Mouse (Mus musculus) megakaryocyte progenitor cell, adult 5-6 weeks (primary cell): ENCODE measurements at regions not wholly inside any gene's neighbourhood (a gene's known extent, or its start where the extent isn't known, plus 50 kb on each side); places are given as distances from the start of the nearest gene placed in this dataset.

Experiments
- ATAC-seq: replicated peaks from 2 replicates; pipeline ENCODE4 v1.8.0; 2016; ENCODE audit warnings: mild to moderate bottlenecking, moderate TSS enrichment, inconsistent platforms; ENCODE audit not compliant: poor library complexity

DNA sequence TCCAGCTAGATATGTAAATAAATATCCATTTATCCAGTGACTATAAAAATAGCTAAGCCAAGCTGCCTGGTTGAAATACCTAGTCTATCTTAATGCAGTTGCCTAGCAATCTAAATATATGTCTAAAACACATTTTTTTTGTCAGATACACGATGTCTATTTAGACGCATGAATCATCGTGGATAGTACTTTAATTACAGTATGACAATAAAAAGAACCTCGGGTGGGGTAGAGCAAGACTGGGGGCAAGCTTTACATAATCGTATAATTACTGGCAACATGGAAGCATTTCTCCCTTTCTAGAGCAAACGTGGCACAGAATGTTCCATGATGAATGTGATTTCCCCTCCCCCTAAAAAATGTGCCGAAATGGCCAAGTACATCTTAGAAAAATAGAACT, 180.4 kb downstream of the Gm19935 start:
- no peak for ATAC-seq

DNA sequence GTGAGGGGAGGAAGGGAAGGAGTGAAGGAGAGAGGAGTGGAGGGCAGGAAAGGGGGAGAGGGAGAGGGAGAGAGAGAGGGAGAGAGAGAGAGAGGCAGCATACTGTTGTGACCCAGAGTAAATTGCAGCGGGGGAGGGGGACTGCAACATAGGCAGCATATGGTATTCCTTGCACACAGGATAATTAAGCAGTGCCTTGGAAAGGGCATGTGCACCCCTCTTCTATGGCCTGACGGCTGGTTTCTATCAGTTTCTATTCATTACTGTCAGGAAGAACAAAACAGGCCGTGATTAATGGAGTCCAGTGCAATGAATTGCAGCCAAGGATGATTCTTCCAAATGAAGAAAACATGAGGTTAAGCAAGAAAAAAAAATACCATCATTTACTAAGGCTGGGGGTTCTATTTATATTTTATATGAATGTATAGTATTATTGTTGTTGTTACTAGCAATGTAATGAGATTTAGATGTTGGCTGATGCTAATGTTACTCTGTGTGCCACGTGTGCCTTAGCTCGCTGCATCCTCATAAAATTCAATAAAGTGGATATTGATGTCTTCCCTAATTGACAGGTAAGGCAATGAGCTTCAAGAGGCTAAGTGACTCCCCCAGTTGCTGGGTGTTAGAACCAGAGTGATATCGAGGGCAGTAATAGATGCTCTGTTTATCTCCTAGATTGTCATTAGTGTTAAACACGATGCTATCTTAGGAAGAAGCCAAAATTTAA, 181.3 kb downstream of the Gm19935 start:
- no peak for ATAC-seq

DNA sequence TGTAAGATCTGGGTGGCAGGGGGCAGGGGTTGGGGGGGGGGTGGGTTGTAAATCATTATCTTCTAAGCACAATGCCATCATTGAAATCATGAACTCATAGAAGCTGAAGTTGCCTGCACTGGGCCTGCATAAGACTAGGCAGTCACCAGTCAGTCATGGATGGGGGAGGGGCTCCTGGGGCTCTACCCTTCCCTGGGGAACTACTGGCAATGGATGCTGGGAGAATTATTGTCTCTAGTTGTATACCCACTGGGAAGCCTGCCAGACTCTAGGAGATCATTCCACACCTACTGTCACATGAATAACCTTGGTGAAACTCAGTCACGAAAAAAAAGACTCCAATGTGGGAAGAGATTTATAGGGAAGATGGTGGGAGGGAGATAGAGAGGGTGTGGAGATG, 186.4 kb downstream of the Gm19935 start:
- no peak for ATAC-seq

DNA sequence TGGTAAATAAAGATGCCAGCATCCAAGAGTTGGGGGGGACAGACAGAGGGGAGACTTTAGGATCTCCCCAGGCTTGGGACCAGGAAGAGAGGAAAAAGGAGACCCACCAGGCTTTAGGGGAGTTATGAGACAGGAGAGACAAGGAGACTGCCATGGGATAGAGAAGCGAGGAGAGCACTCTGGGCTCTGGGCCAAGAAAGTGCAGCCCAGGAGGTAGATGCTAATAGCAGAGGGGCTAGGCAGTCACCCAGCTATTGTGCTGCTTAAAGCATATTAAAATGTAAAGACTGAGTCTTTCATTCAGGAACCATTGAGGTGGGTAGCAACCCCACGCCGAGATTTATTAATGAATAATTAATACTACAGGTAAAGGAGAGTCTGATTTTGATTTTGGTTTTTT, 208.8 kb downstream of the Gm19935 start:
- no peak for ATAC-seq

DNA sequence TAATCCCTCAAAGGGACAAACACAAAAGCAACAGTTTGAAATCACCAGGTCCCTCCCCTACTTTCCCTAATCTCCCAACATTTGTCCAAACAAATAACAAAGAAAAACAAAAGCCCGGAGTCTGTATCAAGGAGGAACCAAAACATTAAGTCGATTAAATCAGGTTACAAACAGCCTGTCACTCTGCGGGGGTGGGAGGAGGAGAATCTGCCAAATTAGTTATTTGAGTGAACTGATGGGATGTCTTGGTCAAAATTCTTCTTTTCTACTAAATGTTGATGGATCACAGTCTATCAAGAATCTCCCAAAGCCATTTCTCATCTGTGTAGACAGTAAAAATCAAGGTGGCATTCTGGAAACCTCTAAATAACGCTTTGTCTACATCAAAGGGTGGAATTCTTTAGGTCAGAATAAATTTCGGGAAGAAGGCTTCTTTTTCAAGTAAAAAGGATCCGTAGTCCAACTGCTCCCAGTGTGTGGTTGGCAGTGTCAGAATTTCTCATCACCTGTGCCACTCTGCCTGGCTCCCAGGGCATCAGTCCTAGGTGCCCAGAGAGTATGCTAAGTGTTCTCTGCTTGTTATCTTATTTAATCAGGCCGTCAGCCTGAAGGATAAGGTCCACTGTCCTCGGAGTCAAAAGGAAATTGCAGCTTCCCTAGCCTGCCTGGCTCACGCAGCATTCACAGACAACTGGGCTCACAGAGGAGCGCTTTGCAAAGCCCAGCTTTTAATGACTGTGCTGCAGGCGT, 216.1 kb downstream of the Gm19935 start:
- no peak for ATAC-seq

DNA sequence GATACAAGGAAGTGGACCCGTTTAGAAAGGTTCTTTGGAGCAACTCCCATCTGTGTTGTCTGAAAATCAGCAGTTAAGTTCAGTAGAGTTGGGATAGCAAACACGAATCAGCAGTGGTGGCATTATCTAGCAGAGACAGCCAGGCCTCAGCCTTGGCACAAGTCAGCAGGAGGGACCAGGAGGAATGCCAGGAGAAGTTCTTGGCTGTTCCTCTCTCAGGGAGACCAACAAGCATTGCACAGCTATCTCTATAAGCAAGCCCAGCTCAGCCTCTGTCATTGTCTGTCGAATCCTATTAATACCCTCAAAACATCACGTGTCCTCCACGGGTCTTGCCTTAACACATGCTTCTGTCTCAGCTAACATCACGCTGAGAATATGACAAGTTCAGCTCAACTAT, 219.8 kb downstream of the Gm19935 start:
- ATAC-seq = no peak

DNA sequence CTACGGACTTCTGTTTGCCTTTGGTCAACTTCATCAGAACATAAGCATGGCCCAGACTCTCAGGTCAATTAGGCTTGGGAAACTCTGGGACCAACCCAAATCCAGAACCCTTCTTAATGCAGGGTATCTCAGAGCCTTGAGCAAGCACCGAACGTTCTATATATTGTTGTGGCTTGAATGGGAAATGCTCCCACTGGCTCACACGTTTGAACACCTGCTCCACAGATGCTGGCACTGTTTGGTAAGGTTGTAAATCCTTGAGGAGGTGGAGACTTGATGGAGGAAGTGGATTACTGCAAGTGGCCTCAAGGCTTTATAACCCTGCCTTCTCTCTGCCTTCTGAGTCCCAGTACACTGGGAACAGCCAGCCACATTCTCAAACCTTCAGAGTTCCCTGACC, 231.3 kb upstream of the Tox3 start:
- ATAC-seq = no peak

DNA sequence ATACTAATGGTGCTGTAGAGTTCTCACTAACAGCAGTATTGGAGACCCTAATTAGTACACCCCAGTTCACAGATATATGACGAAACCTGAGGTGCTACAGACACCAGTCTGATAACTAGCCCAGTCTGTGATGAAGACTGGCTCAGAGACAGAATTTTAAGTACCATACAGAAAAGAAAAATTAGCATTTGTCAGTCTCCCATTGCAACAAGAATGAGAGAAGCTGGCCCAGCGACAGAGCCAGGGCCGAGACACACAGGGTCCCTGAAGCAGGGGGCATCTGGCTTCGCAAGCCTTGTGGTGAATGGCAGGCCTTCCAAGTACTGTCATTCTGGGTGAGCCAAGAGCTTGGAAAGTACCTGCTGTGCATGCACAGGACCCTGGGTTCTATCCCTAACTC, 228.8 kb upstream of the Tox3 start:
- ATAC-seq = no peak

DNA sequence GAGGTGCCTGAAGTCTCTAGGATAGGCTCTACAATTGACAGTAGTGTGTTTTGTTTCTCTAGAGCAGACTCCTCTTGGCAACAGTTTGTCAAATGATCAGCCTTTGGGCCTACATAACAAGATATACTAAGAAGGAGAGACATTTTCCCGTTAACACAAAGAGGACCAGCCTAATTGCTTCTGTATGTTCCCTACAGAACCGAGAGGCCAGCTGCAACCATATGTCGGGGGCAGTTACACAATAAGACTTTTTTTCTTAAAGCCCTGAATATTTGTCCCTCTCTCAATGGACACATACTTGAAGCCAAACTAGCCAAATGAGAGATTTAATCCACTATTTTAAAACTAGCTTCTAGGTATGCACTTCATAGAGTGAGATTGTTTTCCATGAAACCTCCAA, 226.5 kb upstream of the Tox3 start:
- no peak for ATAC-seq

DNA sequence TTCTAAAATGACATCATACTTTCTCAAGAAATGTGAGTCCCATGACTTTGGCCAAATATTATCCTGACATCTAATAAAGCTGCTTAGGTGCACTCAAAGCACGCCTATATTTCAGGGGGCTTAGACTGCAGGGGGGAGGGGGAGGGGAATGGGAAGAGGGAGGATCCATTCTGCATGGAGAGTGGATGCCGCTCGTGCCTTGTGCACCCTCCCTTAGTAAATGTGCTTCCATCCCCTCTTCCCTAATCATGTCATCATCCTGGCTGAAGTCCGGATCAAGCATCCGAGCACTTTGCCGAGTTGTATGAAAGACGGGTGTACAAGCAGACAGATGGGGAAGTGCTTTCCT, 207.9 kb upstream of the Tox3 start:
- no peak for ATAC-seq

DNA sequence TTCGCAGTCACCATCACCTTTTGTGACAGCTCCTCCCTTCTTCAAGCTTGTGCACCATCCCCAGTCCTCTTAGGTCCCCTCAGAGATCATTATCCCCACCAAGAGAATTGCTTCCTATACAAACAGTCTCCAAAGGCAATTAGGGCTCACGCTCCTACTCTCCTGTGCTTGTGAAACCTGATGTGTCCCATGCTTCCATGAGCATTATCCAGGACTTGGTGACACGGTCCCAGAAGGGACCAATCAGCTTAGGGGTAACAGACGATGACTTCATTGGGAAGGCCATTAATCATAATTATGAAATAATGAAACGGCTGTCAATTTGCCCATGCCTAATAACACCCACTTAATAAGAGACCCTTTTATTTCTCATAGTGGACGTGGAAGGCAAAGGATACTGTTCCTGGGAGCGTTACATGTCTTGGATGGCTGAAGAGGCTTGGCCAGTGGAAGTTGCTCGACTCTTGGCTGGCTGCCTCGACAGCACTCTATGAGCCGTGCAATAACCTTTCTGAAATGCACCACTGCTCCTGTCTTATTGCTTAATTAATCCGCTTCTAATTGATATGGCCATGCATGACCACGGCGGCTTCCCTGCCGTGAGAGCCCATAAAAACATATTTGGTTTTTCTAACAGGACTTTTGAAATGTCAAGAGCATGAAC, 207.4 kb upstream of the Tox3 start:
- no peak for ATAC-seq

DNA sequence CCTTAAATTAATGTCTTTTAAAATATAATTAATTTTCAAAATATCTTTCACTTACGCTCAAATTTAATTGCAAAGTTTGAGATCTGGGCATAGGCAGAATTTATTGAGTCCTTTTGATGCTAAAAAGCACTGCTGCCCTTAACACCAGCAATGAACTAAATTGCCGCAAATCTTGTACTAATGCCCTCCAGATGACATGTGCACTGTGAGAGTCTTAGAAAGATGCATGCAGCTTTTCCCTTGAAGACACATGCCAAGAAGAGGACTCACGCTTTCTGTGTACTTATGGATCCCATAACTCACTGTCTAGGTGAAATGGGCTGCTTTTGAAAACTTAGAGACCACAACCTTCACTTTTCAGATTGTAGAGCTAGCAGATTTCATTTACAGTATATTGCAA, 199.1 kb upstream of the Tox3 start:
- ATAC-seq = no peak

DNA sequence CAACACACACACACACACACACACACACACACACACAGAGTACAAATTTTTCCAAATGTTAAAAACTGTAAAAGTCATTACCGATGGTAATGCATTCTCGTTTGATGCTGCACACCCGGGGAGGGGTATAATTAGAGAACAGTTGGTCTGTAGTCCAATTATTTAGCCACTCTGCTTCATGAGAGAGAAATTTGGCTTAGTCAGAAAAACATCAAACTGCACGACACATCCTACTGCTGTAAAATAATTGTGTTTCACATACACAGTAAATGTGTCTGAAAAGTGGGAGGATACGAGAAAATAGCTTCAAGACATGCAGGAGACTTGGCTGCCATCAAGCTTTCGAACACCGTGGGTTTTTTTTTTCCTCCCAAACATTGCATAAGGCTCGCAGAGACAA, 194.5 kb upstream of the Tox3 start:
- ATAC-seq = no peak

DNA sequence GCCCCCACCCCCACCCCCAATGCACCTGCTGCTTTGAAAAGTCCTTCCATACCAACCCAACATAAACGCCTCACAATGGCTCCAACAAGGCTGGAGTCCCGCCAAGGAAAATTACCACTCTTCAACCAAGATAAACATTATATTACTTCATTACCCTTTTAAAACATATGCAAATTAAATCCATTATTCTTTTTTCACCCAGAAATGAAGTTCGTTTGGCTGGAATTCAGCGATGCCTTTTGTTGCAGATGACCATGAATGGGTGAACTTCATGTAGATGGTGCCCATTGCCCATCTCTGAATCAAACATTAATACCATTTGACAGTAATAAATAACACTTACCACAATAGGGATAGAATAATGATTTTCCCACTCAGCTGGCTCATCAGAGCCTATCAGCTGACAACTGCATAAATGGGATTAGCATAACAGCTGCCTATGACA, 188.1 kb upstream of the Tox3 start:
- no peak for ATAC-seq

DNA sequence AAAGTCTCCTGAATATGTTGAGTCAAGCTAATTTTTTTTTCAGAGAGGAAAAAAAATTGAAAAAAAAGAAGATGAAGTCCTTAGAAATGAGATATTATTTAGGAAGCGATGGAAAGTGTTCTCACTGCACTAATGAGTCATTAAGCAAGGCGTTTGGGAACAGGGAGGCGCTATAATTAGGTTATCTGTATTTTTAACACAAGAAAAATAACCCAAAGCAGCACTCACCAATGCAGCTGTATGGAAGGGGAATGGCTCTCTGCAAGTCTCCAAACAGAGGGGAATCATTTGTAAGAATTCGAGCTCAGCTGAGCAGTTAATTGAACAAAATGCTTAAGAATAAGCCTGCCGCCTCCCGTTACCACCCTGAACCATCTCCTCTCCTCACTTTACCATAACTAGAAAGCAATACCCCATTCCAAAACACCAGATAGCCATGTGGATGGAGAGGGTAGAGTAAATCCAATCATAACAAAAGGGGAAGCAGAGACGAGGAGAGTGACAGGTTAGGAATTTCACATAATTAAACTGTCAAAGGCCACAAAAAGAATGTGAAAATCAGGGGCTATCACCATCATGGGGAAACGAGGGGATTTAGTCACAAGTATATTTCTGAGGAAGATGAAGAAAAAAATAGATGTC, 187.5 kb upstream of the Tox3 start:
- ATAC-seq = no peak

DNA sequence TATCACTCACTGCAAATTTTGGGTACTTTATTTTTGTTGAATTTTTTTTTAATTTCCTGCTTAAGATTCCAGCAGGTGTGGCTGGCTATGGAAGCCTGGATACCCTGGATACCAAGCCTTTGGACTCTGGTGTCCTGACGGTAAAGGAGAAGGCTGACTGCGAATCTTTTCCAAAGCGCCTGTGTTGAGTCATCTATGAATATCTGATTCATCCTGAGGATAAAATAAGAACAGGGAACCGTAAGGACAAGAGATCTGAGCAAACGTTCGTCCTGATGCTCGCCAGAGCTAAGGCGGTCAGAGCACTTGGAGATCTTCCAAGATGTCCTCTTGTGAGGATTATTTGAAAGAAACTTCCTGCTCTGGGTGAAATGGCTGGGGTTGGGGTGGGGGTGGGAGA, 173.2 kb upstream of the Tox3 start:
- ATAC-seq = no peak

DNA sequence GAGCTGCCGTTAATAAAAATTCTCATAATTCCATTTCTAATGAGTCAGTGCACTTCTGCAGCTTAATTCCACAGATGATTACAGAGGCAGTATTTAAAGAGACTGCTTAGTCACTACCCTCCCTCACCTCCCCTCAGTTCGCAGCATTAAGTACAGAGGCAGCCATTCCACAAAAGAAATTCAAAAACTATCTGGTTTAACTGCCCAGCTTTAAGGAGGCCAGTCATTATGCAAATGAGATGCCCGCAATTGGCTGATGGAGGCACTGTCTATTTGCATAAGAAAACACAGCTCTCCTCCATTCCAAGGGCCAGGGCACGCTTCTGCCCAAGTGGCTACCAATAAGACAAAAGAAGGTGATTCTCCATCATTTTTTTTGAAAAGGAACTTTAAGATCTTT, 172.0 kb upstream of the Tox3 start:
- no peak for ATAC-seq

DNA sequence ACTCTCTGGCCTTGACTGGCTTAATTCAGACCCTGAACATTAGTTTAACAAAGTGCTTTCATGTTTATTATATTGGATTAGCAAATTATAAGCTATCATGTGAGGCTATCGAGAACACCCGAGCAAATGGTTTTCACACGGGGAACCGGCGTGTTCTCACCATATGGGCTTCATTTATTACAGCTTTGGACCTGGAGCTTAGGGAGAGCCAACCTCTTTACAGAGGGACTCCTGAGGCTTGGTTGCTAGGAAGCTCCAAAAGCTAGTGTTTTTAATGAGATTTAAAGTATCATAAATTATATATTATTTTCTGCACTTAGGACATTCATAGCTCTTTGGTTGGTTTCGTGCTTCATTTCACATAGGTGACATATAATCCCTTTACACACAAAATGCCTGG, 171.4 kb upstream of the Tox3 start:
- ATAC-seq = no peak

DNA sequence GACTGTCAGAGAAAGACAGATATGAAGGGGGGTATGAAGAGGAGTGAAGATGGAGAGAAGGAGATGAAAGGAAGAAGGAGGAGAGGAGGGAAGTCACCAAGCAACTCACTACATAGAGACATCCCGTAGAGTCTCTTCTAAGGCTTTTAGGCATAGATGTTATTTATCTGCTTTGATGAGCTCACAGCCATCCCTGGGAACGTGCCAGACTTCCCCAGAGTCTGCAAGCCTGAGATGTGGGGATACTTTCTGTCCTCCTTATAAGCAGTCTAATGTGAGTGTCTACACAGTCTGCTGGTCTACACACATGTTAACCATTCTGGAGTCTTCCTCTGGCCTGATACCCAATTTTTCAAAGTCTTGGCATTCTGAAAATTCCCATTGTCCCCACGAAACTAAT, 166.0 kb upstream of the Tox3 start:
- no peak for ATAC-seq

DNA sequence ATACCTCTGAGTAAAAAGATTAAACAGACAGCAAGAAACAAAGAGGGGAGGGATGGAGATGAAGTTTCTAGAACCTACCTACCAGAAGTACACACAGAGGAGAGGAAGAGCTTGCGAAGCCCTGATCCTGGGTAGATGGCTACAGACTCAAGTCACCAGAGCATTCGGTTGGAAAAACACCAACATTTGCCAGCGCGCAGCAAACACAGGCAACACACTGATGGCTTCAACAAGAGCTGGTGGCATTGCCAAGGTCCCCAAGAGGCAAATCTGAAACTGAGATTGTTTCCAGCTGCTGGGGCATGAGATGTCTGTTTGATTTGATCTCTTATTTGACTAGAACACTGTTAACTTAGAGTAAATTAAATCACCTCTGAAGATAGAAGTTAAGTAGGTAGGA, 165.5 kb upstream of the Tox3 start:
- ATAC-seq = no peak

DNA sequence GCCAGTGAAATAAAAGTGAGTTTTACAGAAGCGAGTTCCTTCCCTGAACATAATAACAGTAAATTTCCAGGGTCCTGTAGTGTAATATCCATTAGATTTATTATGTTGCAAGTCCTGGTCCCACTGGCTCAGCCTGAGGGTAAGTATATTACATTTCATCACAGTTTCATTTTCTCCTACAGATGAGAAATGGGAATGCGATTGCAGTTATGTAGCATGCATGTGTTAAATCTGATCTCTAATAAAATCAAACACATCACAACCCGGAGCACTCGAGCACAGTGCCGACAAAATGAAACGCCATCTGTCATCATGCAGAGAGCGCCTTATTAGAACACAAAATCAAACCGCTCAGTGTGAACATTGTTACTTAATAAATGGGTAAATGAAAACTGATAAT, 165.0 kb upstream of the Tox3 start:
- ATAC-seq = no peak

DNA sequence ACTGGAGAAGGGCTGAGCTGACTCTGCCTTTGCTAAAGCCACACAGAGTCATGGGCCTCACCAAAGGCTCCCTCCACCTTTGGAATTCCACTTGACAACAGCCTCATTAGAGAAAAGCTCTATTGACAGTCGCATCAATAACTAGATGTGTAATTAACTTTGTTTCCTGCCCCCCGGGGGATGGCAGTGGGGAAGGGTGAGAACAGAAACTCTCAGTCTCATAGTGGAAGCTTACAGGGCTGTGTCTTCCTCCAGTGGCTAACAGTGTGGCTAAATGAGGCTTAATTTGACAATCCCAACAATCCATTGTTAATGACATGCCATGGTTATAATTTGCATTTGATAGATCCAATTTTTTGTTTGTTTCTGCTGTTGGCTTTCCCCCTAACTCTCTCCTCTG, 164.5 kb upstream of the Tox3 start:
- ATAC-seq = no peak
